Mouse (Mus musculus): ENCODE data around the gene Mul1. TPM values are rescaled to one million over a fixed set of nuclear protein-coding genes. Genes with fewer than 3 reads are reported as not detected.

The Mul1 gene
- polyA plus RNA-seq (2015; fragmentation: Nextera tagmentation; extraction: Ambion mirVana): 17.1 and 19.5 TPM in 2 replicates

GRCm38 (mm10) chr4:138434347-138435316, at the start of gene Mul1:
TSS of gene Mul1 (plus strand) at chr4:138434671.

GRCm38 (mm10) chr4:138395971-138396645, 38.4 kb upstream of the Mul1 start, which contains the start of gene Fam43b:
TSS of gene Fam43b (minus strand) at chr4:138396528.

GRCm38 (mm10) chr4:138453753-138454570, 19.5 kb downstream of the Mul1 start, which contains the start of gene Camk2n1:
TSS of gene Camk2n1 (plus strand) at chr4:138454314.

Other genes with a start within 250 kb of the Mul1 start
- gene Hp1bp3, start 218.4 kb upstream of the Mul1 start, polyA plus RNA-seq (2015; fragmentation: Nextera tagmentation; extraction: Ambion mirVana): 153 and 158 TPM in 2 replicates
- gene Sh2d5, start 184.3 kb upstream of the Mul1 start, polyA plus RNA-seq (2015; fragmentation: Nextera tagmentation; extraction: Ambion mirVana): 18.2 and 19.5 TPM in 2 replicates
- 5.4 and 6.0 TPM in 2 replicates for gene Kif17, start 184.2 kb upstream of the Mul1 start, polyA plus RNA-seq (2015; fragmentation: Nextera tagmentation; extraction: Ambion mirVana)
- 213 and 224 TPM in 2 replicates for gene Ddost, start 129.9 kb upstream of the Mul1 start, polyA plus RNA-seq (2015; fragmentation: Nextera tagmentation; extraction: Ambion mirVana)
- gene Pink1, start 108.4 kb upstream of the Mul1 start, polyA plus RNA-seq (2015; fragmentation: Nextera tagmentation; extraction: Ambion mirVana): 138 and 152 TPM in 2 replicates
- gene Cda, start 66.7 kb upstream of the Mul1 start, polyA plus RNA-seq (2015; fragmentation: Nextera tagmentation; extraction: Ambion mirVana): 21.4 and 23.0 TPM in 2 replicates
- 25.5 and 26.1 TPM in 2 replicates for gene Fam43b, start 38.1 kb upstream of the Mul1 start, polyA plus RNA-seq (2015; fragmentation: Nextera tagmentation; extraction: Ambion mirVana)
- gene Camk2n1, start 19.6 kb downstream of the Mul1 start, polyA plus RNA-seq (2015; fragmentation: Nextera tagmentation; extraction: Ambion mirVana): 42.8 and 44.8 TPM in 2 replicates
- 1.3 and 1.7 TPM in 2 replicates for gene Vwa5b1, start 201.2 kb downstream of the Mul1 start, polyA plus RNA-seq (2015; fragmentation: Nextera tagmentation; extraction: Ambion mirVana)

Data from neural tube, postnatal 0 days (tissue).